Comparison of ENCODE assay signal across 22 mouse cellular contexts in genomic region chr7:41611654-41612053, GRCm38 (mm10). TPM values are rescaled to one million over a fixed set of nuclear protein-coding genes. Genes with fewer than 3 reads are reported as not detected.
"Had no signal": no experiment of that assay in that cellular context is flagged by ENCODE, and none has a peak within 500 bp of the region (broad histone marks: within the 10 kb centered on the region; RNA-seq: fewer than 3 reads in every experiment).

No protein-coding gene starts in this region.

- H3K4me1 ChIP-seq: lung, embryonic 15.5 days; midbrain, embryonic 12.5 days; midbrain, embryonic 15.5 days; neural tube, embryonic 12.5 days; neural tube, embryonic 15.5 days had no signal

- DNase-seq: kidney, adult 18-20 months; kidney, adult 9 months; kidney, postnatal 14 days; kidney, postnatal 4 days; lung, adult 18-20 months; lung, postnatal 10 days; lung, postnatal 36 days; right cerebral cortex, adult 18-20 months; right cerebral cortex, postnatal 14 days; right cerebral cortex, postnatal 4 days; thymus, adult 2 months; thymus, postnatal 14 days; thymus, postnatal 4 days had no signal

- ATAC-seq: intestine, embryonic 16.5 days; midbrain, embryonic 15.5 days had no signal

- H3K4me3 ChIP-seq: lung, embryonic 15.5 days; midbrain, embryonic 12.5 days; midbrain, embryonic 15.5 days; neural tube, embryonic 12.5 days; neural tube, embryonic 15.5 days had no signal

- H3K4me2 ChIP-seq: lung, embryonic 15.5 days; midbrain, embryonic 12.5 days; midbrain, embryonic 15.5 days; neural tube, embryonic 12.5 days; neural tube, embryonic 15.5 days had no signal

- H3K9me3 ChIP-seq: lung, embryonic 15.5 days; midbrain, embryonic 12.5 days; midbrain, embryonic 15.5 days; neural tube, embryonic 12.5 days; neural tube, embryonic 15.5 days had no signal

- H3K27ac ChIP-seq: lung, embryonic 15.5 days; midbrain, embryonic 12.5 days; midbrain, embryonic 15.5 days; neural tube, embryonic 12.5 days; neural tube, embryonic 15.5 days had no signal

- H3K9ac ChIP-seq: lung, embryonic 15.5 days; midbrain, embryonic 12.5 days; midbrain, embryonic 15.5 days; neural tube, embryonic 12.5 days; neural tube, embryonic 15.5 days had no signal

- H3K27me3 ChIP-seq: lung, embryonic 15.5 days; midbrain, embryonic 12.5 days; midbrain, embryonic 15.5 days; neural tube, embryonic 12.5 days; neural tube, embryonic 15.5 days had no signal

RNA-seq across cellular contexts. Expression of gene Gm6871, which starts 38.2 kb away (rescaled TPM):
- polyA plus RNA-seq: intestine, embryonic 16.5 days; limb, embryonic 11.5 days; limb, embryonic 14.5 days; lung, embryonic 15.5 days; midbrain, embryonic 12.5 days; midbrain, embryonic 15.5 days; neural tube, embryonic 12.5 days; stomach, embryonic 16.5 days; thymus, adult 2 months had no signal
